Mouse (Mus musculus) MEL (cell line): ENCODE measurements around the gene Sema6b. TPM values are rescaled to one million over a fixed set of nuclear protein-coding genes. Genes with fewer than 3 reads are reported as not detected.
A peak's percentile ranks its signal among the peaks of the same experiment; 100 is the strongest.

Source experiments
- DNase-seq: peaks from one replicate; pipeline ENCODE4 v3.0.0; 2011; ENCODE audit warnings: low read depth, low spot score
- H3K27ac ChIP-seq: 2 replicates; pipeline ENCODE4 v1.5.1; 2012; ENCODE audit warnings: low read depth, mild to moderate bottlenecking, control low read depth, low read length, moderate library complexity; ENCODE audit not compliant: control insufficient read depth
- H3K27me3 ChIP-seq, 2 experiments: fragments of 150-350 bp in 1 of 2; sonication (generic) in 1 of 2; 2 replicates each; pipeline ENCODE4 v1.6.1; 2012; ENCODE audit warnings: low read length in 2 of 2, mild to moderate bottlenecking in 2 of 2, improper control_type of control experiment in 1 of 2, moderate library complexity in 1 of 2; ENCODE audit not compliant: insufficient read depth in 2 of 2, control insufficient read depth in 1 of 2
- H3K36me3 ChIP-seq, 2 experiments: 2 replicates each; pipeline ENCODE4 v1.6.1; 2012 to 2014; ENCODE audit warnings: low read length in 2 of 2, improper control_type of control experiment in 1 of 2, inconsistent platforms in 1 of 2, mild to moderate bottlenecking in 1 of 2; ENCODE audit not compliant: insufficient read depth in 2 of 2, control insufficient read depth in 1 of 2
- H3K4me1 ChIP-seq, 2 experiments: fragments of 150-350 bp in 1 of 2; sonication (generic) in 1 of 2; 2 replicates each; pipeline ENCODE4 v1.6.1; 2012; ENCODE audit warnings: low read length in 2 of 2, improper control_type of control experiment in 1 of 2, mild to moderate bottlenecking in 1 of 2; ENCODE audit not compliant: insufficient read depth in 2 of 2, control insufficient read depth in 1 of 2
- H3K4me3 ChIP-seq, 2 experiments: fragments of 150-350 bp in 1 of 2; sonication (generic) in 1 of 2; 2 replicates each; pipeline ENCODE4 v1.5.1; 2012; ENCODE audit warnings: low read depth in 2 of 2, low read length in 2 of 2, mild to moderate bottlenecking in 2 of 2, moderate library complexity in 2 of 2, control low read depth in 1 of 2, improper control_type of control experiment in 1 of 2; ENCODE audit not compliant: control insufficient read depth in 1 of 2, insufficient read depth in 1 of 2
- H3K79me2 ChIP-seq: 2 replicates; pipeline ENCODE4 v1.6.1; 2012; ENCODE audit warnings: mild to moderate bottlenecking, low read length, moderate library complexity; ENCODE audit not compliant: control insufficient read depth, poor library complexity, insufficient read depth
- H3K9ac ChIP-seq: 2 replicates; pipeline ENCODE4 v1.6.1; 2012; ENCODE audit warnings: low read depth, mild to moderate bottlenecking, control low read depth, low read length, moderate library complexity; ENCODE audit not compliant: control insufficient read depth, poor library complexity, severe bottlenecking
- H3K9me3 ChIP-seq: fragments of 150-350 bp; sonication (generic); replicated peaks from 2 replicates; pipeline ENCODE4 v1.6.1; 2012; ENCODE audit warnings: mild to moderate bottlenecking, low read length, improper control_type of control experiment, moderate library complexity; ENCODE audit not compliant: insufficient read depth
- BHLHE40 ChIP-seq: IDR thresholded peaks from 2 replicates; pipeline ENCODE4 v1.6.1; 2012; ENCODE audit warnings: low read depth, mild to moderate bottlenecking, inconsistent platforms, low read length, improper control_type of control experiment, borderline replicate concordance
- CHD1 ChIP-seq: IDR thresholded peaks from 2 replicates; pipeline ENCODE4 v1.6.1; 2012; ENCODE audit warnings: low read depth, mild to moderate bottlenecking, inconsistent platforms, low read length, improper control_type of control experiment
- CTCF ChIP-seq, 3 experiments: IDR thresholded peaks in 2 of 3; conservative IDR thresholded peaks in 1 of 3; 2 replicates each; pipeline ENCODE4 v1.5.1; 2011 to 2012; ENCODE audit warnings: low read length in 3 of 3, low read depth in 2 of 3, mild to moderate bottlenecking in 2 of 3, improper control_type of control experiment in 1 of 3, inconsistent platforms in 1 of 3, mixed read lengths in 1 of 3, moderate library complexity in 1 of 3; ENCODE audit not compliant: control insufficient read depth in 1 of 3, insufficient read depth in 1 of 3, poor library complexity in 1 of 3, severe bottlenecking in 1 of 3
- ELF1 ChIP-seq: IDR thresholded peaks from 2 replicates; pipeline ENCODE4 v1.6.1; 2014; ENCODE audit warnings: low read depth, mild to moderate bottlenecking, inconsistent platforms, low read length, improper control_type of control experiment, moderate library complexity
- EP300 ChIP-seq, 2 experiments: IDR thresholded peaks; 2 replicates each; pipeline ENCODE4 v1.6.1; 2011; ENCODE audit warnings: improper control_type of control experiment in 2 of 2, low read length in 2 of 2, low read depth in 1 of 2, mild to moderate bottlenecking in 1 of 2
- ETS1 ChIP-seq: IDR thresholded peaks from 2 replicates; pipeline ENCODE4 v1.6.1; 2012; ENCODE audit warnings: low read depth, mild to moderate bottlenecking, inconsistent platforms, low read length, improper control_type of control experiment, moderate library complexity
- GATA1 ChIP-seq: IDR thresholded peaks from 2 replicates; pipeline ENCODE4 v1.6.1; 2011; ENCODE audit warnings: low read depth, low read length, improper control_type of control experiment
- JUND ChIP-seq: IDR thresholded peaks from 2 replicates; pipeline ENCODE4 v1.6.1; 2011; ENCODE audit warnings: low read depth, mild to moderate bottlenecking, improper control_type of control experiment, low read length
- KAT2A ChIP-seq: conservative IDR thresholded peaks from 2 replicates; pipeline ENCODE4 v1.6.1; 2012; ENCODE audit warnings: low read depth, low read length, improper control_type of control experiment, inconsistent platforms
- MAZ ChIP-seq: IDR thresholded peaks from 2 replicates; pipeline ENCODE4 v1.6.1; 2012; ENCODE audit warnings: low read depth, mild to moderate bottlenecking, inconsistent platforms, low read length, improper control_type of control experiment
- MXI1 ChIP-seq: IDR thresholded peaks from 2 replicates; pipeline ENCODE4 v1.6.1; 2011; ENCODE audit warnings: mild to moderate bottlenecking, low read depth, low read length, improper control_type of control experiment
- MYB ChIP-seq: IDR thresholded peaks from 2 replicates; pipeline ENCODE4 v1.6.1; 2011; ENCODE audit warnings: mild to moderate bottlenecking, low read depth, low read length, improper control_type of control experiment
- POLR2A ChIP-seq, 2 experiments: IDR thresholded peaks; 2 replicates each; pipeline ENCODE4 v1.6.1; 2011 to 2012; ENCODE audit warnings: low read length in 2 of 2, mild to moderate bottlenecking in 2 of 2, control low read depth in 1 of 2, improper control_type of control experiment in 1 of 2, low read depth in 1 of 2, moderate library complexity in 1 of 2; ENCODE audit not compliant: control insufficient read depth in 1 of 2, insufficient read depth in 1 of 2, poor library complexity in 1 of 2
- POLR2AphosphoS2 ChIP-seq: IDR thresholded peaks from 2 replicates; pipeline ENCODE4 v1.6.1; 2011; ENCODE audit warnings: low read length, improper control_type of control experiment
- POLR2AphosphoS5 ChIP-seq: IDR thresholded peaks from 2 replicates; pipeline ENCODE4 v1.6.1; 2012; ENCODE audit warnings: low read depth, borderline replicate concordance, mild to moderate bottlenecking, inconsistent platforms, low read length, moderate library complexity, mixed read lengths
- RAD21 ChIP-seq: IDR thresholded peaks from 2 replicates; pipeline ENCODE4 v1.6.1; 2011; ENCODE audit warnings: mild to moderate bottlenecking, low read depth, low read length, improper control_type of control experiment
- SIN3A ChIP-seq: IDR thresholded peaks from 2 replicates; pipeline ENCODE4 v1.6.1; 2012; ENCODE audit warnings: low read length, improper control_type of control experiment, inconsistent platforms
- TAL1 ChIP-seq: IDR thresholded peaks from 2 replicates; pipeline ENCODE4 v1.6.1; 2012; ENCODE audit warnings: mild to moderate bottlenecking, inconsistent platforms, low read length, moderate library complexity, mixed read lengths
- TBP ChIP-seq: IDR thresholded peaks from 2 replicates; pipeline ENCODE4 v1.8.0; 2011; ENCODE audit warnings: low read depth, low read length, improper control_type of control experiment
- TCF12 ChIP-seq: IDR thresholded peaks from 2 replicates; pipeline ENCODE4 v1.6.1; 2014; ENCODE audit warnings: low read depth, mild to moderate bottlenecking, inconsistent platforms, low read length, improper control_type of control experiment, moderate library complexity
- USF2 ChIP-seq, 2 experiments: IDR thresholded peaks; 2 replicates each; pipeline ENCODE4 v1.6.1; 2011 to 2012; ENCODE audit warnings: improper control_type of control experiment in 2 of 2, low read length in 2 of 2, borderline replicate concordance in 1 of 2, inconsistent platforms in 1 of 2, low read depth in 1 of 2, mild to moderate bottlenecking in 1 of 2; ENCODE audit not compliant: insufficient read depth in 1 of 2
- ZC3H11A ChIP-seq: IDR thresholded peaks from 2 replicates; pipeline ENCODE4 v1.6.1; 2012; ENCODE audit warnings: low read depth, mild to moderate bottlenecking, inconsistent platforms, low read length, improper control_type of control experiment
- ZKSCAN1 ChIP-seq: IDR thresholded peaks from 2 replicates; pipeline ENCODE4 v1.6.1; 2012; ENCODE audit warnings: low read depth, mild to moderate bottlenecking, inconsistent platforms, low read length, improper control_type of control experiment, moderate library complexity
- ZMIZ1 ChIP-seq: IDR thresholded peaks from 2 replicates; pipeline ENCODE4 v1.6.1; 2012; ENCODE audit warnings: low read depth, mild to moderate bottlenecking, inconsistent platforms, low read length, improper control_type of control experiment, moderate library complexity
- ZNF384 ChIP-seq: IDR thresholded peaks from 2 replicates; pipeline ENCODE4 v1.6.1; 2012; ENCODE audit warnings: low read depth, mild to moderate bottlenecking, inconsistent platforms, low read length, improper control_type of control experiment
- polyA plus RNA-seq, 2 experiments: library from polyadenylated mRNA; stranded (reverse) in 1 of 2; unstranded in 1 of 2; fragments of >175 nt in 1 of 2; fragments of >200 nt in 1 of 2; gene quantifications; 2 replicates each; pipeline versions ENCODE4 v1.2.1 to v1.2.4; 2012; ENCODE audit warnings: low replicate concordance in 2 of 2, low read depth in 1 of 2; ENCODE audit not compliant: insufficient read length in 2 of 2, insufficient read depth in 1 of 2, missing spikeins in 1 of 2
- total RNA-seq: library from RNA; depleted of rRNA; stranded (reverse); fragments of 300-350 nt; gene quantifications from 2 replicates; pipeline ENCODE4 v1.2.3, GENCODE M21; 2012

The Sema6b gene
- total and polyA plus RNA-seq, 3 experiments = 7.7 to 16.8 TPM; not detected in 1

DNA sequence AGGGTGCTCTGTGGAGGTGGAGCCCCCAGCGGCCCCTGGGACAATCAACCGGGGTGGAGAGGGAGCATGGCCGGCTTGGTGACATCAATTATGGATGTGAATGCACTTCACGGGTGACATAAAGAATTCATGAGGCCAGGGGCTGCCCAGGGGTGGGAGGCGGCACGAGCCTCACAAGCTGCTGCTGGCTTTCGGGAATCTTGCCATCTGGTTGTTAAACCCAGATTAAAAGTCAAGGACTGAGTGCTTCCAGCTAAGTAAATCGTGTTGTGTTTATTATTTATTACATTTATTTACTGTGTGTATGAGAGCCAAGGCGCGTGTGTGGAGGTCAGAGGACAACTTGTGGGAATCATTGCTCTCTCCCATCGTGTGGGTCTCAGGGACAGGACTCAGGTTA lies 25.5 kb upstream of the Sema6b start:
- H3K27me3 ChIP-seq = no peaks in the 10 kb centered on the region
- TF ChIP-seq MAZ = no peak
- no peak for TF ChIP-seq ZKSCAN1
- TF ChIP-seq CTCF (IDR thresholded peaks at IDR 0.05 in 2 of 3, conservative IDR thresholded peaks at IDR 0.05 in 1 of 3; ENCODE audit: control insufficient read depth in 1 of 3, insufficient read depth in 1 of 3, low read depth in 2 of 3, low read length in 3 of 3, poor library complexity in 1 of 3, severe bottlenecking in 1 of 3) = no peak
- no peak for TF ChIP-seq MYB
- no peak for TF ChIP-seq POLR2A (IDR thresholded peaks at IDR 0.05; ENCODE audit: control insufficient read depth in 1 of 2, insufficient read depth in 1 of 2, low read depth in 1 of 2, low read length in 2 of 2, poor library complexity in 1 of 2)
- TF ChIP-seq TCF12 = no peak
- TF ChIP-seq EP300 (IDR thresholded peaks at IDR 0.05; ENCODE audit: low read depth in 1 of 2, low read length in 2 of 2) = no peak
- no peak for TF ChIP-seq POLR2AphosphoS5
- no peak for TF ChIP-seq RAD21
- no peak for TF ChIP-seq ZC3H11A
- TF ChIP-seq BHLHE40 = no peak
- no peak for TF ChIP-seq JUND
- no peak for TF ChIP-seq TBP
- no peak for TF ChIP-seq KAT2A
- TF ChIP-seq ELF1 = no peak
- no peak for TF ChIP-seq SIN3A
- TF ChIP-seq ZNF384 = no peak
- TF ChIP-seq ETS1 = no peak
- no peak for TF ChIP-seq ZMIZ1
- H3K36me3 ChIP-seq = peaks cover 0 to 22% of the 10 kb centered on the region in 2 experiments; a peak in 2 of 4 replicates
- H3K27ac ChIP-seq = no peak overlapping the region
- H3K4me3 ChIP-seq = no peak overlapping the region
- H3K79me2 ChIP-seq = no peaks in the 10 kb centered on the region
- no peak overlapping the region for H3K9ac ChIP-seq
- peaks cover 9 to 28% of the 10 kb centered on the region in 2 experiments for H3K4me1 ChIP-seq
- no peaks in the 10 kb centered on the region for H3K9me3 ChIP-seq
- DNase-seq = no peak

DNA sequence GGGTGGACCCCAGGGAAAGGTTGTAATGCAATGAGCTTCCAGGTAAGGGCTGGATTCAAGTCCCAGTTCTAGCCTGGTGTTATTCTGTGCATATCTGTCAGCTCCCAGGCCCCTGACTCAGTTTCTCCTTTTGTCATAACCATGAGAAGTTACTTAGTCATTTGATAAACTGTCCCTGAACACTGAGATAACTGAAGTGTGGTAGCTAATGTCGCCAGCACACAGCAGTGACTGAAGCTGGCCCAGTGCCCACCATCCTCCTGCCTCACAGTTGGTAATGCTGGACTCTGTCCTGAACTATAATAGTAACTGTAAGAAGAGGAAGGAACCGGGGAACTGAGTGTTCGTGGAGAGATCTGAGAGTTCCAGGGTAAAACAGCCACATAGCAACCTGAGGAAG lies 24.4 kb upstream of the Sema6b start:
- Histone ChIP-seq H3K79me2 (no peaks in the 10 kb centered on the region), H3K4me1 (peaks cover 9 to 28% of the 10 kb centered on the region in 2 experiments), H3K9ac (no peak overlapping the region), H3K27me3 (no peaks in the 10 kb centered on the region), H3K9me3 (no peaks in the 10 kb centered on the region), H3K36me3 (peaks cover 0 to 22% of the 10 kb centered on the region in 2 experiments; a peak in 2 of 4 replicates), H3K27ac (peak overlapping the region; percentile 20; the same call in 1 of the 2 replicates), H3K4me3 (no peak overlapping the region)
- no peak for TF ChIP-seq CTCF (IDR thresholded peaks at IDR 0.05 in 2 of 3, conservative IDR thresholded peaks at IDR 0.05 in 1 of 3; ENCODE audit: control insufficient read depth in 1 of 3, insufficient read depth in 1 of 3, low read depth in 2 of 3, low read length in 3 of 3, poor library complexity in 1 of 3, severe bottlenecking in 1 of 3)
- no peak for TF ChIP-seq CHD1
- TF ChIP-seq ZKSCAN1 = no peak
- TF ChIP-seq ETS1 = peak; percentile 38; the same call in 1 of the 2 replicates
- TF ChIP-seq ZMIZ1 = no peak
- no peak for TF ChIP-seq POLR2AphosphoS2
- no peak for TF ChIP-seq USF2 (IDR thresholded peaks at IDR 0.05; ENCODE audit: borderline replicate concordance in 1 of 2, insufficient read depth in 1 of 2, low read depth in 1 of 2, low read length in 2 of 2)
- TF ChIP-seq POLR2A (IDR thresholded peaks at IDR 0.05; ENCODE audit: control insufficient read depth in 1 of 2, insufficient read depth in 1 of 2, low read depth in 1 of 2, low read length in 2 of 2, poor library complexity in 1 of 2) = no peak
- TF ChIP-seq JUND = no peak
- peak; percentile 23 for TF ChIP-seq TAL1
- TF ChIP-seq TCF12 = peak; percentile 30; the same call in 1 of the 2 replicates
- no peak for TF ChIP-seq ELF1
- peak; percentile 68 for TF ChIP-seq GATA1
- TF ChIP-seq EP300 (IDR thresholded peaks at IDR 0.05; ENCODE audit: low read depth in 1 of 2, low read length in 2 of 2) = peak in 1 of 2 experiments; percentile 62; a peak in 3 of 4 replicates
- TF ChIP-seq MXI1 = no peak
- peak; percentile 80 for DNase-seq
